Mouse (Mus musculus) heart, postnatal 14 days (tissue): ENCODE results near the gene Acvrl1. TPM values are rescaled to one million over a fixed set of nuclear protein-coding genes. Genes with fewer than 3 reads are reported as not detected.

Experiments
- DNase-seq, 2 experiments: peaks; one replicate each; pipeline ENCODE4 v3.0.0; 2021 to 2022
- intact Hi-C: fragments of 180-260 bp; cut with DNase I; formaldehyde crosslinking; loops from one replicate; pipeline ENCODE4 v1.15.1; 2025
- long read RNA-seq, 2 experiments: library from polyadenylated mRNA; stranded (forward); transcript quantifications; one replicate each; pipeline ENCODE4 v2.0.0; 2021
- total RNA-seq, 2 experiments: library from RNA; stranded (reverse); gene quantifications; 2 replicates each; pipeline ENCODE4 v1.2.3; 2021

Acvrl1 gene
- 10 to 100 TPM; 28.5 to 31.5 TPM for total RNA-seq
- long read RNA-seq, experiment 1, partial matches to known transcripts, result 22 of 31 reads
- long read RNA-seq, experiment 1, other reads (novel, unspliced or antisense), result 4 of 31 reads
- long read RNA-seq, experiment 2, partial matches to known transcripts, result 19 of 25 reads
- long read RNA-seq, experiment 2, other reads (novel, unspliced or antisense), result 2 of 25 reads

- intact Hi-C loops, result loop anchor here (2.0 kb wide), 1 partner anchor 16 kb away; no protein-coding TSS in a partner anchor
- peak; percentile 78 to 81 for DNase-seq
Measured at GRCm38 (mm10) chr15:101128181-101129089, at the start of gene Acvrl1. Acvrl1 (plus strand) TSS chr15:101128522.

- DNase-seq, result peak; percentile 91 to 93
- intact Hi-C loops, result no loop called here
Measured at GRCm38 (mm10) chr15:101078731-101079156, 49.6 kb upstream of the Acvrl1 start.

DNA sequence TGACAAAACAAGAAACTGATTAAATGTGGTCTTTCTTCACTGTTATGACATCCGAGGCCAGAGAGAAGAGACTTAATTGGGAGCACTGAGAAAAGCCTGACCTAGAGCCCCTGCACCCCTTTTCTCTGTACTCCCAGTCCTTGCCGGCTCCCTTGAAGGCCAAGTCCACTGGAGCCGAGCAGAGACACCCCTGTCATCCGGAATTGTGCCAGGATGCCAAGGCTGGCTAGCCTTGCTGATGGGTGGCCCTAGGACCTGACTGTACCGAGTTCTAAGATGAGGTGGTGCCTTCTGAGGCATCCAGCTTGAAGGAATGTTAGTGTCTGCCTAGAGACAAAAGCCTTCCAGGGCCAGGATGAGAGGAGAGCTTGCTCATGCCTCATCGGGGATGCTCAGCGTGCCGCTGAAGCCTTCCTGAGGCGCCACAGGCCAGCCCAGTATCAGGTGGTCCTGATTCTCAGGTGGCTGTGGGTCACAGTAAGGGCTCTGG is 48.2 kb upstream of the Acvrl1 start:
- intact Hi-C loops, result no loop called here
- no peak for DNase-seq

GRCm38 (mm10) chr15:101081035-101081548 is 47.2 kb upstream of the Acvrl1 start:
- intact Hi-C loops, result no loop called here
- no peak for DNase-seq

GRCm38 (mm10) chr15:101082236-101082635 is 46.1 kb upstream of the Acvrl1 start:
- intact Hi-C loops, result no loop called here
- no peak for DNase-seq

DNA sequence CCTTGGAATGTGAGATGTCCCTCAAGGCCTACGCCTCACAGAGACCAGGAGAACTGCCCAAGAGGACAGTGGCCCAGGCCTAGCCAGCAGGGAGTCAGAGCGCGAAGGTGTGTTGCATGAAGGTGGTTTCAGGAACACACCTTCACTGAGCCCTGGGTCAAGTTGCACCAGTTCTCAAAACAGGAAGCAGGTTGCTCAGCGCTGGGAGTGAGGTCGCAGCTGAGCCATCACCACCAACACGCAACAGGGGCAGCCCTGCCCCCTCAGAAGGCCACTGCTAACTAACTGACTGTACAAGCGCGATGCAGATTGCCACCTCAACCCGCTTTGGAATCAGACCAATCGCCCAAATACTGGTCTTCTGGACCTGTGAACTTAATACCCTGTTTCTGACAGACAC is 43.8 kb upstream of the Acvrl1 start:
- intact Hi-C loops, result no loop called here
- DNase-seq, result no peak

- intact Hi-C loops, result no loop called here
- DNase-seq, result no peak
Measured at GRCm38 (mm10) chr15:101086451-101086850, 41.9 kb upstream of the Acvrl1 start.

DNA sequence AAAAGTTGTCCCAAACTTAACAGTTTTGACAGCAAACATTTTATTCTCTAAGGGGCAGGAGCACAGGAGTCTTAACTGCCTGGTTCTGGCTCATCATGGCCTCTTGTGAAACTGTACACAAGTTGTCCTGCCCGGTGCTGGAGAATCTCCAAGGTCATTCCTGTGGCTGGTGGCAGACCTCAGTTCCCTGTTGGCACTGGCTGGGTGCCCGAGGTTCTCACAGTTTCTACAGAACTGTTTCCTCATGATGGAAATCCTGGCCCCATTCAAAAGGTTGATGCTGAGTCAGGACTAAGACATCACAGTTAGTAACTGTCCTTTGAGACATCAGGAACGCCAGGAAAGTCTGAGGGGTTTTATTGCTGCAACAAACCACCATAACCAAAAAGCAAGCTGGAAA is 41.4 kb upstream of the Acvrl1 start:
- intact Hi-C loops, result no loop called here
- DNase-seq, result no peak

DNA sequence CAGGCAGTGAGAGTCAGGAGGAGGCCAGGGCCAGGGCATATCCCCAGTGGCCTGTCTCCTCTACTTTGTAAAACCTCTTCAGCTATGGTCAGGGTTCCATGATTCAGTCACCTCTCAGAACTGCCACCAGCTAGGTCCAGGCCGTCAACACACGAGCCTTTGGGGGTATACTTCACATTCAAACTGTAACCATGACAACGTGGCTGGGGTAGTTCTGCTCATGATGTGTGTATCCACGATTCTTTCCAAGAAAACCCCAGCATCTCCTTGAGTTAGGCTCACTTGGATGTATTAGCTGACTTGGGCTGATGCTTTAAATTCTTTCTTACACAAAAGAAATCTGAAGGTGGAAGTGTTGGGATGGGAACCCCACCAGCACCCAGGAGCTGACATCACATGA is 40.0 kb upstream of the Acvrl1 start:
- DNase-seq, result no peak
- intact Hi-C loops, result no loop called here

- no peak for DNase-seq
- intact Hi-C loops, result no loop called here
Measured at GRCm38 (mm10) chr15:101091551-101091950, 36.8 kb upstream of the Acvrl1 start.

- no peak for DNase-seq
- intact Hi-C loops, result no loop called here
Measured at GRCm38 (mm10) chr15:101092121-101092828, 36.0 kb upstream of the Acvrl1 start.

GRCm38 (mm10) chr15:101092829-101093648 is 35.3 kb upstream of the Acvrl1 start:
- intact Hi-C loops, result no loop called here
- no peak for DNase-seq

DNA sequence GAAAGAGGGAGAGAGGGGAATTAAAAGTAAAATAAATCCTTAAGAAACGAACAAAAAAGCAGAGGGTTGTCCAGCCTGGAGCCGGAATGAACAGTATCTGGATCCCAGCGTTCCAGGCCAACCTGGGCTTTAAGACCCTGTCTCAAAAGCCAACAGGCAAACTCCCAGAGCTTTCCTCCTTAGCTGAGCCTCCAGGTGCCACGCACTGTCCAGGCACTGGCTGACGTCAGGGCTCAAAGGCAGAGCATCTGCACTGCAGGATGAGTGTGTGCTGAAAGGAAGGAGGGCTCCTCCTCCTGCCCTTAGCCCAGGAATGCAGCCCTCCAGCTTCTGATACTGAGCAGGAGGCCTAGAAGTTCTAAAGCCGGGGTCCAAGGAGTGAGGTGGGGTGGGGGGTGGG is 34.3 kb upstream of the Acvrl1 start:
- no peak for DNase-seq
- intact Hi-C loops, result no loop called here

- DNase-seq, result no peak
- intact Hi-C loops, result no loop called here
Measured at GRCm38 (mm10) chr15:101094979-101095378, 33.3 kb upstream of the Acvrl1 start.

- intact Hi-C loops, result no loop called here
- DNase-seq, result no peak
Measured at GRCm38 (mm10) chr15:101095392-101095791, 32.9 kb upstream of the Acvrl1 start.

GRCm38 (mm10) chr15:101097985-101098651 is 30.2 kb upstream of the Acvrl1 start:
- DNase-seq, result no peak
- intact Hi-C loops, result no loop called here

GRCm38 (mm10) chr15:101100996-101101395 is 27.3 kb upstream of the Acvrl1 start:
- intact Hi-C loops, result no loop called here
- DNase-seq, result no peak

DNA sequence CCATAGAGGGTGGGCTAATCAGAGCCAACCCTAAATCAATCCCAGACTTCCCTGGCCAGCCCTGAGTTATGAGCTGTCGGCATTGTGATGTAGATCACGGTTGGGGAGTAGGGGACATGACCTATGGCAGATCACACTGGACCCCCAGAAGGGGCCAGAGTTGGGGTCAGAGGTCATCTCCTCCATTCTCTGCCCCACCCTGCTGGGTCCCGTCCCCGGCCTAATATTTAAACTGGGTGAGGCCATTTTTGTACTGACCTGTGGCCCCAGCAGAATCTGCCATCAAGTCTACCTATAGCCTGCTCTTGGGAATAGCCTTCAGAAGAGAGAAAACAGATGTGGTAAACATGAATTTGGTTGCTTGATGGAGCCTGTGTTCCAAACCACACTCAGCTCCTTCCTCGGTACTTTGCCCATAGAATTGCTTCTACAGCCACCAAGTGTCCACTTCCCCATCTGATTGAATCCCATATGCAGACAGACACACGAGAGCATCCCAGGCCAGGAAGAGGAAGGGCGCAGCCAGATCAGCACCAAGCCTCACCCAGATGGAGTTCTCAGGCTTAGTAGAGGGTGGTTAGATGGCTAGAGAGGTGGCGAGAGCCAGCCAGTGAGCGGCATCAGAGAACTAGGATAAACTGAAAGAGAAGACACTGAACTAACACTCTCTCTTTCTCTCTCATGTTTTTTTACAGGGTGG is 24.6 kb upstream of the Acvrl1 start:
- no peak for DNase-seq
- intact Hi-C loops, result no loop called here
